ENCODE assay signal across 8 mouse cellular contexts in the genomic region with DNA sequence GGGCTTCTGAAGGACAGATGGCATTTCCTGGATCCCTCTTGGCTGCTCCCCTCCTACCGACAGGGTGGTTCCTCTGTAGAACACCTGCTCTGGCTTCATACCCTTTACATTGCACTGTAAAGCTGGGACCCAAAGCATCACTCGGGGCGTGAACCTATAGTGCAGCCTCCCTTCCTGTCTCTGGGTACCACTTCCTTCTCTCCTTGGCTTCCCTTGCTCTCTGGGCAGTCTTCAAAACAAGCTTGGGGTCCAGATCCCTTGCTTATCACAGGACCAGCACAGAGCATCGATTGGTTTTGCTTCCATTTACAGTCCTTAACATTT.
DNase-seq lines count a peak whose midpoint lies in the region; ATAC-seq lines count a peak whose summit lies in the region.

No protein-coding gene starts in this region.

- no peaks in the 10 kb centered on the region for H3K36me3 ChIP-seq in heart, embryonic 16.5 days (ENCODE audit: control insufficient read depth, insufficient read depth)
- H3K36me3 ChIP-seq in hindbrain, embryonic 13.5 days, result no peaks in the 10 kb centered on the region
- no peaks in the 10 kb centered on the region for H3K36me3 ChIP-seq in midbrain, embryonic 10.5 days

- H3K27ac ChIP-seq in heart, embryonic 16.5 days (ENCODE audit: low read length), result no peak overlapping the region
- no peak overlapping the region for H3K27ac ChIP-seq in hindbrain, embryonic 13.5 days
- H3K27ac ChIP-seq in midbrain, embryonic 10.5 days (replicated peaks), result peak overlapping the region; percentile 68

- no peak for DNase-seq in heart, postnatal 10 days
- DNase-seq in midbrain, embryonic 10.5 days (ENCODE audit: low spot score), result no peak
- DNase-seq in right cerebral cortex, postnatal 36 days (ENCODE audit: low spot score in 2 of 2), result no peak
- no peak for DNase-seq in gastrocnemius, postnatal 10 days
- no peak for DNase-seq in embryo, embryonic 10.5 days (ENCODE audit: low spot score)

- no peak for ATAC-seq in heart, embryonic 16.5 days (replicated peaks; ENCODE audit: extremely low read depth, insufficient read depth, low FRiP score)
- peak; percentile 51 for ATAC-seq in common myeloid progenitor, adult 5-6 weeks (replicated peaks; ENCODE audit: low read depth, poor library complexity, severe bottlenecking)
- no peak for ATAC-seq in hindbrain, embryonic 13.5 days (ENCODE audit: low FRiP score)

- peak overlapping the region; percentile 25 for H3K4me3 ChIP-seq in heart, embryonic 16.5 days (ENCODE audit: low read length)
- no peak overlapping the region for H3K4me3 ChIP-seq in hindbrain, embryonic 13.5 days
- H3K4me3 ChIP-seq in midbrain, embryonic 10.5 days, result peak overlapping the region; percentile 43

- H3K27me3 ChIP-seq in heart, embryonic 16.5 days (ENCODE audit: control insufficient read depth, insufficient read depth, low read length), result peaks cover 3% of the 10 kb centered on the region; the same call in 1 of the 2 replicates
- H3K27me3 ChIP-seq in hindbrain, embryonic 13.5 days, result peaks cover 9% of the 10 kb centered on the region; the same call in 1 of the 2 replicates
- H3K27me3 ChIP-seq in midbrain, embryonic 10.5 days (ENCODE audit: low read depth, poor library complexity, severe bottlenecking), result peaks cover 24% of the 10 kb centered on the region

- intact Hi-C loops in heart, postnatal 10 days (cut with DNase I), result no loop called here

- 29% methylated on average over 4 of the region's 4 CpGs for WGBS in heart, embryonic 16.5 days
- WGBS in hindbrain, embryonic 13.5 days, result 45% methylated on average over 4 of the region's 4 CpGs
- WGBS in midbrain, embryonic 10.5 days, result 30% methylated on average over 4 of the region's 4 CpGs

- H3K9ac ChIP-seq in heart, embryonic 16.5 days (ENCODE audit: low read length), result no peak overlapping the region
- peak overlapping the region; percentile 66; the same call in 1 of the 2 replicates for H3K9ac ChIP-seq in hindbrain, embryonic 13.5 days

- peaks cover 7% of the 10 kb centered on the region; the same call in 1 of the 2 replicates for H3K4me1 ChIP-seq in heart, embryonic 16.5 days (ENCODE audit: control insufficient read depth, insufficient read depth, low read length)
- H3K4me1 ChIP-seq in hindbrain, embryonic 13.5 days (replicated peaks), result peaks cover 14% of the 10 kb centered on the region
- peaks cover 14% of the 10 kb centered on the region for H3K4me1 ChIP-seq in midbrain, embryonic 10.5 days

- no peaks in the 10 kb centered on the region for H3K9me3 ChIP-seq in heart, embryonic 16.5 days (replicated peaks; ENCODE audit: control insufficient read depth, low read length)
- no peaks in the 10 kb centered on the region for H3K9me3 ChIP-seq in hindbrain, embryonic 13.5 days
- no peaks in the 10 kb centered on the region for H3K9me3 ChIP-seq in midbrain, embryonic 10.5 days (replicated peaks)

- H3K4me2 ChIP-seq in heart, embryonic 16.5 days (ENCODE audit: low read depth, low read length), result peak overlapping the region; percentile 64
- H3K4me2 ChIP-seq in hindbrain, embryonic 13.5 days, result peak overlapping the region; percentile 51
